Mouse (Mus musculus): ENCODE measurements at regions not wholly inside any gene's neighbourhood (a gene's known extent, or its start where the extent isn't known, plus 50 kb on each side); places are given as distances from the start of the nearest gene placed in this dataset.
"Not testable (repeated sequence)": the region's sequence is repeated elsewhere in the genome, so short reads cannot be mapped to it uniquely, and the experiment has no call there.

DNA sequence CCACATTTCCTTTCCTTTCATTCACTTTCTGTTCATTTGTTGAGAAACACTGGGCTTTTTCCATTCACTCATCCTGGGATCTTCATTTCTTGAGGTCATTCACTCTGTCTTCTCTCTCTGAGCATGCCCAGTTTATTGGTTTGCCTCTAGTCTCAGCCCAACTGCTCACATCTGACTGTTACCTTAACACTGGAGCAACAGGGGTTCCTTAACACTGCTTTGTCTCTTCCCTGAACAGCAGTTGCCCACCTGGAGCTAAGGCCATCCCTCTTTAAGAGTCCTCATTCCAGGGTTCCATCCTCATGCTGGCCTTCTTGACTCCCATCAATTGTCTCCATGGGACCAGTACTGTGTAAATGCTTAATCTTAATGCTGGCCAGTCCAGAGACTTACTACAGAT lies 342.5 kb upstream of the Ghitm start:
- Histone ChIP-seq H3K4me3 (ENCODE audit: low read length) (no peak overlapping the region), H3K9ac (replicated peaks; ENCODE audit: low read length) (no peak overlapping the region), H3K4me2 (ENCODE audit: low read depth, low read length) (no peak overlapping the region), H3K27ac (no peak overlapping the region), H3K27me3 (ENCODE audit: insufficient read depth, low read length) (no peaks in the 10 kb centered on the region), H3K9me3 (ENCODE audit: low read length) (no peaks in the 10 kb centered on the region), H3K4me1 (ENCODE audit: insufficient read depth, low read length) (no peaks in the 10 kb centered on the region), H3K36me3 (ENCODE audit: insufficient read depth, low read length) (no peaks in the 10 kb centered on the region)
- TF ChIP-seq CTCF (IDR thresholded peaks at IDR 0.05; ENCODE audit: low read depth): no peak
- ATAC-seq: no peak
- DNase-seq (ENCODE audit: low spot score): no peak

GRCm38 (mm10) chr14:37468711-37469110 lies 333.6 kb upstream of the Ghitm start:
- DNase-seq (ENCODE audit: low spot score) (no peak), ATAC-seq (no peak)
- 67% methylated on average over 2 of the region's 2 CpGs for WGBS
- H3K27me3 ChIP-seq (ENCODE audit: insufficient read depth, low read length): no peaks in the 10 kb centered on the region
- H3K4me1 ChIP-seq (ENCODE audit: insufficient read depth, low read length): no peaks in the 10 kb centered on the region
- no peak overlapping the region for H3K9ac ChIP-seq (replicated peaks; ENCODE audit: low read length)
- TF ChIP-seq CTCF (IDR thresholded peaks at IDR 0.05; ENCODE audit: low read depth): no peak
- H3K4me2 ChIP-seq (ENCODE audit: low read depth, low read length): no peak overlapping the region
- H3K9me3 ChIP-seq (ENCODE audit: low read length): no peaks in the 10 kb centered on the region
- H3K27ac ChIP-seq: no peak overlapping the region
- no peaks in the 10 kb centered on the region for H3K36me3 ChIP-seq (ENCODE audit: insufficient read depth, low read length)
- H3K4me3 ChIP-seq (ENCODE audit: low read length): no peak overlapping the region

DNA sequence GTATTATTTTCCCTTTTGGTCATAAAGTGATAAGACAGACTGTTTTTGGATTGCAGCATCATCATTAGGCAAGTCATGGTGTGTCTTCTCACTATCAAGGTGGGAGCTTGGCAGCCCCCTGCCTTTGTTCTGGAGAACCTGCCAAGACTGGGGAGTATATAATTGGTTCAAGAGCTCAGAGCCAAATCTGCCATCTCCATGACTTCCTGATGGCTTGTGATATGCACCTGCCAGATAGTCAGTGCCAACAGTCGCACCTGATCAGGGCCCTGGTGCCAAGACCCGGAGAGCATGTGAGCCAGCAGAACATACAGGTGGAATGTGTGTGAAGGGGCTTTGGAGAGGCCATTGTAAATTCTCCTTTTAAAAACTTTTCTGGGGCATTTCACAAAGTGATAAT lies 305.8 kb upstream of the Ghitm start:
- Histone ChIP-seq H3K27ac (no peak overlapping the region), H3K4me2 (ENCODE audit: low read depth, low read length) (no peak overlapping the region), H3K9me3 (ENCODE audit: low read length) (no peaks in the 10 kb centered on the region), H3K27me3 (ENCODE audit: insufficient read depth, low read length) (no peaks in the 10 kb centered on the region), H3K4me3 (ENCODE audit: low read length) (no peak overlapping the region), H3K4me1 (ENCODE audit: insufficient read depth, low read length) (no peaks in the 10 kb centered on the region), H3K36me3 (ENCODE audit: insufficient read depth, low read length) (no peaks in the 10 kb centered on the region), H3K9ac (replicated peaks; ENCODE audit: low read length) (no peak overlapping the region)
- peak; percentile 85 for ATAC-seq
- peak; percentile 69 for DNase-seq (ENCODE audit: low spot score)
- TF ChIP-seq CTCF (IDR thresholded peaks at IDR 0.05; ENCODE audit: low read depth): no peak
- WGBS: 69% methylated on average over 2 of the region's 2 CpGs

GRCm38 (mm10) chr14:37430656-37431055 lies 295.6 kb upstream of the Ghitm start:
- H3K9me3 ChIP-seq (ENCODE audit: low read length): no peaks in the 10 kb centered on the region
- peak; percentile 36 for DNase-seq (ENCODE audit: low spot score)
- H3K4me1 ChIP-seq (ENCODE audit: insufficient read depth, low read length): no peaks in the 10 kb centered on the region
- H3K27me3 ChIP-seq (ENCODE audit: insufficient read depth, low read length): no peaks in the 10 kb centered on the region
- no peaks in the 10 kb centered on the region for H3K36me3 ChIP-seq (ENCODE audit: insufficient read depth, low read length)
- H3K4me2 ChIP-seq (ENCODE audit: low read depth, low read length): no peak overlapping the region
- no peak overlapping the region for H3K4me3 ChIP-seq (ENCODE audit: low read length)
- H3K9ac ChIP-seq (replicated peaks; ENCODE audit: low read length): no peak overlapping the region
- 49% methylated on average over 1 of the region's 1 CpGs for WGBS
- ATAC-seq: no peak
- H3K27ac ChIP-seq: no peak overlapping the region
- TF ChIP-seq CTCF (IDR thresholded peaks at IDR 0.05; ENCODE audit: low read depth): peak; percentile 61

DNA sequence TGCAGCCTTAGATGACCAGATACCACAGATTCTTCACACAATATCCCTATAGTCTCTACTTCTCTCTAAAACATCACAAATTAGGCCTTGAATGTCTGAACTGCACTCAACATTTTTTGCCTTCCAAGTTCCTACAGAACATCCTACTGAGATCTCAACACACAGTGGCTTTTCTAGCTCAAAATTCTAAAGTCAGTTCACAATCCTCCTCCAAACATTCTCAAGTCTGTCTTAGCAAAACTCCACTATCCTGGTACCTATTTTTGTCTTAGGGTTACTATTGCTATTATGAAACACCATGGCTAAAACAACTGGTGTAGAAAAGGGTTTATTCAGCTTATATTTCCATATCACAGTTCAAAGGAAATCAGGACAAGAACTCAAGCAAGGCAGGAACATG lies 290.4 kb upstream of the Ghitm start:
- DNase-seq (ENCODE audit: low spot score) (no peak), ATAC-seq (no peak)
- Histone ChIP-seq H3K4me2 (ENCODE audit: low read depth, low read length) (no peak overlapping the region), H3K27me3 (ENCODE audit: insufficient read depth, low read length) (no peaks in the 10 kb centered on the region), H3K9me3 (ENCODE audit: low read length) (no peaks in the 10 kb centered on the region), H3K36me3 (ENCODE audit: insufficient read depth, low read length) (no peaks in the 10 kb centered on the region), H3K27ac (no peak overlapping the region), H3K4me3 (ENCODE audit: low read length) (no peak overlapping the region), H3K9ac (replicated peaks; ENCODE audit: low read length) (no peak overlapping the region), H3K4me1 (ENCODE audit: insufficient read depth, low read length) (no peaks in the 10 kb centered on the region)
- TF ChIP-seq CTCF (IDR thresholded peaks at IDR 0.05; ENCODE audit: low read depth): no peak

- Histone ChIP-seq H3K36me3 (ENCODE audit: insufficient read depth, low read length) (no peaks in the 10 kb centered on the region), H3K27ac (no peak overlapping the region), H3K4me3 (ENCODE audit: low read length) (no peak overlapping the region), H3K9ac (replicated peaks; ENCODE audit: low read length) (no peak overlapping the region), H3K4me2 (ENCODE audit: low read depth, low read length) (no peak overlapping the region), H3K9me3 (ENCODE audit: low read length) (no peaks in the 10 kb centered on the region), H3K4me1 (ENCODE audit: insufficient read depth, low read length) (no peaks in the 10 kb centered on the region), H3K27me3 (ENCODE audit: insufficient read depth, low read length) (no peaks in the 10 kb centered on the region)
- 69% methylated on average over 2 of the region's 2 CpGs for WGBS
- TF ChIP-seq CTCF (IDR thresholded peaks at IDR 0.05; ENCODE audit: low read depth): no peak
- DNase-seq (ENCODE audit: low spot score) (no peak), ATAC-seq (no peak)
Observed at GRCm38 (mm10) chr14:37421566-37421965, 286.5 kb upstream of the Ghitm start.

GRCm38 (mm10) chr14:37412583-37412982 lies 277.5 kb upstream of the Ghitm start:
- H3K4me1 ChIP-seq (ENCODE audit: insufficient read depth, low read length); H3K27me3 ChIP-seq (ENCODE audit: insufficient read depth, low read length); H3K4me3 ChIP-seq (ENCODE audit: low read length); H3K4me2 ChIP-seq (ENCODE audit: low read depth, low read length); H3K36me3 ChIP-seq (ENCODE audit: insufficient read depth, low read length); H3K9me3 ChIP-seq (ENCODE audit: low read length); ATAC-seq; DNase-seq (ENCODE audit: low spot score); H3K27ac ChIP-seq; H3K9ac ChIP-seq (replicated peaks; ENCODE audit: low read length): not testable (repeated sequence)
- WGBS: 33% methylated on average over 1 of the region's 1 CpGs

All from hindbrain, postnatal 0 days (tissue).